Mouse (Mus musculus) hindbrain, embryonic 12.5 days (tissue): ENCODE results near the gene Tex19.2. TPM values are rescaled to one million over a fixed set of nuclear protein-coding genes. Genes with fewer than 3 reads are reported as not detected.

Experiments used
- ATAC-seq: fragments of 200-750 bp; cut with Nextera tagmentation; 2 replicates; pipeline ENCODE4 v1.8.0; 2017; ENCODE audit warnings: moderate TSS enrichment; ENCODE audit not compliant: low FRiP score
- H3K27ac ChIP-seq: fragments of 300-500 bp; sonication (generic); 2 replicates; pipeline ENCODE4 v1.5.1; 2016; ENCODE audit warnings: mild to moderate bottlenecking
- H3K27me3 ChIP-seq: fragments of 300-500 bp; sonication (generic); 2 replicates; pipeline ENCODE4 v1.6.1; 2016; ENCODE audit warnings: mild to moderate bottlenecking
- H3K36me3 ChIP-seq: fragments of 300-500 bp; sonication (generic); 2 replicates; pipeline ENCODE4 v1.6.1; 2016; ENCODE audit warnings: mild to moderate bottlenecking
- H3K4me1 ChIP-seq: fragments of 300-500 bp; sonication (generic); 2 replicates; pipeline ENCODE4 v1.6.1; 2016
- H3K4me2 ChIP-seq: fragments of 300-500 bp; sonication (generic); replicated peaks from 2 replicates; pipeline ENCODE4 v1.6.1; 2016; ENCODE audit warnings: mild to moderate bottlenecking
- H3K4me3 ChIP-seq: fragments of 300-500 bp; sonication (generic); 2 replicates; pipeline ENCODE4 v1.5.1; 2016; ENCODE audit warnings: mild to moderate bottlenecking
- H3K9ac ChIP-seq: fragments of 300-500 bp; sonication (generic); 2 replicates; pipeline ENCODE4 v1.6.1; 2016; ENCODE audit warnings: mild to moderate bottlenecking, moderate library complexity
- H3K9me3 ChIP-seq: fragments of 300-500 bp; sonication (generic); replicated peaks from 2 replicates; pipeline ENCODE4 v1.6.1; 2016; ENCODE audit warnings: mild to moderate bottlenecking
- WGBS: fragments of 180-500 bp; shearing (Covaris S2); methylation state at CpG from one replicate; pipeline ENCODE4 v1.1.7; 2016; 5-methylcytosine and 5-hydroxymethylcytosine counted together
- polyA plus RNA-seq: library from polyadenylated mRNA; unstranded; fragments of >200 nt; fragmentation: Nextera tagmentation; extraction: Ambion mirVana; gene quantifications from 2 replicates; pipeline ENCODE4 v1.2.1, GENCODE M21; 2016

Gene Tex19.2
- polyA plus RNA-seq, 1 experiment from 2014 or later, result not detected

DNA sequence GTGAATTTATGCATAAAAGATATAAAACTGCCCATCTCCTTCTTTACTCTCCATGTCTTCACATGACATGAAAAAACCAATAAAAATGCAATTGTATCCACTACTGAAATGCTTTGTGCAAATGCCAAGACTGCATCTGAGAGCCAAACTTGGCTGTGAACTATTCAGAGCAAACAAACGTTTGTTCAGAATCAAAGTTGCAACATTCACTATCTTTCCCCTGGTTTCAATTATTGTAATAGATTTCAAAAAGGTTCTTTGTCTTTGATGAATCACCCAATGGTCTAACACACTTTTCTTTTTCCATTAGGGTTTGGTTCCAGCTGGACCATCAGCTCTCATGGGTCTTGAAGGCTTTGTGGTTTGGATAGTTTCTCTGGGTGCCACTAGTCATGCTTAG lies 11.1 kb upstream of the Tex19.2 start:
- Histone ChIP-seq H3K9ac (no peak overlapping the region), H3K27ac (no peak overlapping the region), H3K4me2 (no peak overlapping the region), H3K36me3 (no peaks in the 10 kb centered on the region), H3K27me3 (no peaks in the 10 kb centered on the region; the same call in 1 of the 2 replicates), H3K4me1 (no peaks in the 10 kb centered on the region), H3K4me3 (no peak overlapping the region), H3K9me3 (no peaks in the 10 kb centered on the region)
- WGBS, result 77% methylated on average over 1 of the region's 1 CpGs
- ATAC-seq, result no peak

DNA sequence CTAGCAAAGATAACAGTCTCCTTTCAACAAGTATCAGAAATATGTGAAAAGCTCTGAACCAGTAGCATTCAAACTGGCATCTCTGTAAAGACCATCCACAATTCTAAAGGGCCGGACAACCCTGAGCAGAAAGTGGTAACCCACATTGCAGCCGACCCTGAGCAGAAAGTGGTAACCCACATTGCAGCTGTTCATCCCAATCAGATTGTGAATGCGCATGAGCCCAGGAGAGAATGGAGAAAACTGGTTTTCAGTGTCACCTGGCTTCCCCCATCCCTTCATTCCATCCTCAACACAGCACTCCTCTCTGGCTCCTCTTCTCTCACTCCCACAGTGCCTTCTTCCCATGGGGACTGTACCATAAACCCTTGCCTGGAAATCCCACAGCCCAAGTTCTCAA lies 9.0 kb upstream of the Tex19.2 start:
- Histone ChIP-seq H3K4me1 (no peaks in the 10 kb centered on the region), H3K9ac (no peak overlapping the region), H3K36me3 (no peaks in the 10 kb centered on the region), H3K27me3 (no peaks in the 10 kb centered on the region; the same call in 1 of the 2 replicates), H3K9me3 (no peaks in the 10 kb centered on the region), H3K27ac (no peak overlapping the region), H3K4me2 (no peak overlapping the region), H3K4me3 (no peak overlapping the region)
- ATAC-seq, result no peak
- WGBS, result 86% methylated on average over 3 of the region's 3 CpGs

DNA sequence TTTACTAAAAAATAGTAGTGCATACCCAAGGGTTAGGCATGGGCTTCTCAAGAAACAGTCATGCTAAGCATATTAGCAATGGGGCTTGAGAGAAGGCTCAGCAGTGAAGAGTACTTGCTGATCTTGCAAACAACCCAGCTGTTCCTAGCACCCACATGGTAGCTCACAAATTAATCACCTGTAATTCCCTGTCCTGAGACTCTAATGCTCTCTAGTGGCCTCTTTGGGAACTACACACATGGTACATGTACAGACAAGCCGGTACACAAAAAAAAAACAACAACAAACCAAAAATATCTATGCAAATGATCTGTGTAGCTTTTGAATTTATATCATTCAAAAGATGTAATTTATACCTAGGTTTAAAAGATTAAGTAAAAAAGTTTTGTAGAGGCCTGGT lies 7.9 kb upstream of the Tex19.2 start:
- no peaks in the 10 kb centered on the region for H3K36me3 ChIP-seq
- no peak overlapping the region for H3K4me2 ChIP-seq

DNA sequence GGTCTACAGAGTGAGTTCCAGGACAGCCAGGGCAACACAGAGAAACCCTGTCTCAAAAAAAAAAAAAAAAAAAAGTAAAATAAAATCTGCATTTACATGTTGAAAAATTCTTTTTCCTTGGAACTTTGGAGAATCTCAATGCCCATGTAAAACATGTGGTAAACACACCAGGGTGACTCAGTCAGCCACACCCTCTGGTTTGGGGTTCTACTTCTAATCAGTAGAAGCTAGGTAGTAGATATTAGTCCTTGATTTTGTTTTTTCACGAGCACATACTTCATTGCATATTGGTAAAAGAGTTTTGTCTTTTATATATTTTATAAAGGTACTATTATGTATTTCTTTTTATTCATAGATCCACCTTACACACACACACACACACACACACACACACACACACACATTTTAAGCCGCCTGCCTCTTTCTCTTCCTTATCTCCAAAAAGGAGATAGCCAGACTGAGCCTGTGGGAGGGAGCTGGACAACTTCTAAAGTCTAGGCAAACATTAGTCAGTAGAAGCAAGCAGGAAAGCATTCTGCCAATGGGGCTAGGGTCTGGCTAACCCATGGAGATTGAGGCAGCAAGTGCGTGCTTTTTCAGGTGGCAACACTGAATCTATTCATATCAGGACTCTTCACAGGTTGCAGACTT lies 7.2 kb upstream of the Tex19.2 start:
- Histone ChIP-seq H3K27me3 (no peaks in the 10 kb centered on the region; the same call in 1 of the 2 replicates), H3K4me3 (no peak overlapping the region), H3K9ac (no peak overlapping the region), H3K36me3 (no peaks in the 10 kb centered on the region), H3K27ac (no peak overlapping the region), H3K9me3 (no peaks in the 10 kb centered on the region), H3K4me2 (no peak overlapping the region), H3K4me1 (no peaks in the 10 kb centered on the region)
- no peak for ATAC-seq
- WGBS, result 94% methylated on average over 3 of the region's 3 CpGs

More for the DNA sequence above, 7.9 kb upstream of the Tex19.2 start:
- WGBS, result 83% methylated on average over 1 of the region's 1 CpGs
- Histone ChIP-seq H3K4me1 (no peaks in the 10 kb centered on the region), H3K27ac (no peak overlapping the region), H3K4me3 (no peak overlapping the region), H3K9me3 (no peaks in the 10 kb centered on the region), H3K9ac (no peak overlapping the region), H3K27me3 (no peaks in the 10 kb centered on the region; the same call in 1 of the 2 replicates)
- no peak for ATAC-seq

DNA sequence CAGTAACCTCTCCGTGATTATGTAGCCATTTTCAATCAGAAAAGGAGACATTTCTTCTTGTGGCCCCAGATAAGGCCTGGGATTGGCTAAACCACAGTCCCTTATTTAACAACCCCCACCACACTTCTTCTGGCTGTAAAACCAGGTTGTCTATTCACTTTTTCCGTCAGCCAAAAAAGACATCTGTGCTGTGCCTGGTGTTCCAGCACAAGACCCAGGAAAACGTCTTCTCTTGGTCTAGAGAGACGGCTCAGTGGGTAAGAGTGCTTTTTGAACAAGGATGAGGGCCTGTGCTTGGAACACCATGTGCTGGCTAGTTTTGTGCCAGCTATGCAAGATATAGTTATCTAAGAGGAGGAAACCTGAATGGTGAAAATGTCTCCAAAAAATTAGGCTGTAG lies 5.0 kb upstream of the Tex19.2 start:
- no peak for ATAC-seq
- no peak overlapping the region for H3K4me2 ChIP-seq
- no peak overlapping the region for H3K9ac ChIP-seq
- H3K27me3 ChIP-seq, result no peaks in the 10 kb centered on the region; the same call in 1 of the 2 replicates
- no peaks in the 10 kb centered on the region for H3K4me1 ChIP-seq
- H3K4me3 ChIP-seq, result no peak overlapping the region
- WGBS, result 88% methylated on average over 4 of the region's 4 CpGs
- H3K9me3 ChIP-seq, result no peaks in the 10 kb centered on the region
- H3K27ac ChIP-seq, result no peak overlapping the region
- H3K36me3 ChIP-seq, result no peaks in the 10 kb centered on the region

DNA sequence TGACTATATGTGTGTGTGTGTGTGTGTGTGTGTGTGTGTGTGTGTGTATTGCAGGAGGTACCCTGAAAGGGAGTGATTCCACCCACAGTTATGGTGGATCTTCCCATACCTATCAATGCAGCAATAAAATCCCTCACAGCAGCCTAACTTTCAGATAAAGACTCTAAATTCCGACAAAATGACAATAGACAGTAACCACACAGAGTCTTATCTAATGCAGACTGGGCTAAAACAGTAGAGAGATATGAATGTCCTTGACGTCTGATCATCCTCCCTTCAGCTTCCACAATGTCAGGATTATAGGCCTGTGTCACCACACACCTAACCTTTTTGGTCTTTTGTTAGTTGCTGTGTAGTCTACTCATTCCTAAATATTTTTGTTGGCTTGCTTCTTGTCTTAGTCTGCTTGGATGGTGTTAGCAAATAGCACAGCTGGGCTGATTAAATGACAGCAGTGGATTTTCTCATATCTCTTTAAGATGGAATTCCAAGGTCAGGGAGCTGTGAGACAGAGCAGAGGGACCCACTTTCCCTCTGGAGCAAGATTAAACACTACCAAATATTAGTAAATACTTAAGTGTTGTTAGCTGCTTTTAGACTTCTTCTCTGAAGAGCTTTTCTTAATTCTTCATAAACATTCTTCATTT lies 3.7 kb upstream of the Tex19.2 start:
- Histone ChIP-seq H3K4me3 (no peak overlapping the region), H3K9me3 (no peaks in the 10 kb centered on the region), H3K27ac (no peak overlapping the region), H3K27me3 (no peaks in the 10 kb centered on the region; the same call in 1 of the 2 replicates), H3K4me1 (no peaks in the 10 kb centered on the region), H3K4me2 (no peak overlapping the region), H3K36me3 (no peaks in the 10 kb centered on the region), H3K9ac (no peak overlapping the region)
- ATAC-seq, result no peak
- WGBS, result 89% methylated on average over 2 of the region's 2 CpGs

DNA sequence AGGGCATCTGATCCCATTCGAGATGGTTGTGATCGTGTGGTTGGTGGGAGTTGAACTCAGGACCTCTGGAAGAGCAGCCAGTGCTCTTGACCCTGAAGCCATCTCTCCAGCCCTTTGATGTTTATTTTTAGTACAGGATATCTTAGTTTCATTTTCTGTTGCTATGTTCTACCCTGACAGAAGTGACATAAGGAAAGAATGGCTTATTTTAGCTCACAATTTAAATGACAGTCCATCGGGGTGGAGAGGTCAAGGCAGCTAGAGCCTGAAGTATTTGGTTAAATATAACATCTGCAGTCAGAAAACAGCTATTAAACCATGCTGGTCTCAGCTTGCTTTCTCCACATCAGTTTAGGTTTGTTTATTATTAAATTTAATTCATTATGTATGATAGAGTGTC lies 2.7 kb upstream of the Tex19.2 start:
- H3K9me3 ChIP-seq, result no peaks in the 10 kb centered on the region
- no peaks in the 10 kb centered on the region for H3K36me3 ChIP-seq
- 87% methylated on average over 3 of the region's 3 CpGs for WGBS
- H3K9ac ChIP-seq, result no peak overlapping the region
- H3K27ac ChIP-seq, result no peak overlapping the region
- no peak overlapping the region for H3K4me2 ChIP-seq
- no peaks in the 10 kb centered on the region for H3K4me1 ChIP-seq
- H3K27me3 ChIP-seq, result no peaks in the 10 kb centered on the region; the same call in 1 of the 2 replicates
- no peak for ATAC-seq
- no peak overlapping the region for H3K4me3 ChIP-seq

DNA sequence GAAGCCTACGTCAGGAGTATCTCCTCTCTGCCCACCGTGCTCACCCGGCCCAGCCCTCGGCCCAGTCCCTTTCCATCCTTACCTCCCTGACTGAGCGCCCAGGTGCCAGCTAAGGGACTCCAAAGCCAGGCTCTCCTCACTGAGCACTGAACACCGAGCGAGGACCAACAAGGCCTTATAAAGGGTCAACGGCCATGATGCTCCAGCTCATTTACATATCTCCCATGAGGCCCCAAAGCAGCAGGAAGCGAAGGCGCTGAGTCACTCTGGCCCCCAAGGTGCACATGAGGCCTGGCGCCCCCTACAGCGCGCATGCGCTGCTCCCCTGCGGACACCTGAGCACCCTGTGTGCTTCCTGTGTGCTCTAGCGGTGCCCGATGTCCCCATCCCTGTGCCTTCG lies 371 bp downstream of the Tex19.2 start:
- no peak for ATAC-seq
- Histone ChIP-seq H3K27me3 (no peaks in the 10 kb centered on the region), H3K4me3 (no peak overlapping the region), H3K9ac (no peak overlapping the region), H3K27ac (no peak overlapping the region), H3K36me3 (no peaks in the 10 kb centered on the region), H3K4me1 (no peaks in the 10 kb centered on the region), H3K9me3 (no peaks in the 10 kb centered on the region), H3K4me2 (no peak overlapping the region)
- WGBS, result 92% methylated on average over 18 of the region's 18 CpGs

DNA sequence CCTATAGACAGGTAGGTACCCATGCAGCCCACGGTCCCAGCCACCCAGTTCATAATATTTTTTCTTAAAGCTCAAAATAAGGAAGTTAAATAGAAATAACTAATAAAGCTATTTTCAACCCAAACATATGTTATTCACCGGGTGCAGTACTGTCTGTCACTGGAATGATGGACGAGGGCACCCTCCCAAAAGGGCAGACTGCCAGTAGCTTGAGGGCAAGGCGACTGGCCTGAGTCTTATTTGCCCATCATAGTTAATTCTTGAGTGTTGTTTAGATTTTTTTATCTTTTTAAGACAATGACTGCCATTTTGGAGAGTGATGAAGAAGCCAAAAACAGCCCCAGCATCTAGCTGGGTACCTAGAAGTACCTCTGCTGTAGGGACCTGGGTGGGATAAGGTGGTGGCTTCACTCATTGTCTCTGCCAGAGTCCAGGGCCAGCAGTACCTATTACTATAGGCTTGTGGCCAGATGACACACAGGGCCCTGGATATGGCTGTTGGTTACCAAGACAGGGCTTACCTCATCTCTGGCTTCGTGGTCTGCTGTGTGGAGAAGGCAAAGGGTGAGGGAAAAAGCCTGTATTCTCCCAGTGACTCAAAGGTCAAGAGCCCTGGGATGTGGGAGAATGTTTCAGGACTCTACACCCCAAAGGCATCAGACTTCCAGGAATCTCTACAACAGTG lies 6.2 kb downstream of the Tex19.2 start:
- 80% methylated on average over 5 of the region's 5 CpGs for WGBS

DNA sequence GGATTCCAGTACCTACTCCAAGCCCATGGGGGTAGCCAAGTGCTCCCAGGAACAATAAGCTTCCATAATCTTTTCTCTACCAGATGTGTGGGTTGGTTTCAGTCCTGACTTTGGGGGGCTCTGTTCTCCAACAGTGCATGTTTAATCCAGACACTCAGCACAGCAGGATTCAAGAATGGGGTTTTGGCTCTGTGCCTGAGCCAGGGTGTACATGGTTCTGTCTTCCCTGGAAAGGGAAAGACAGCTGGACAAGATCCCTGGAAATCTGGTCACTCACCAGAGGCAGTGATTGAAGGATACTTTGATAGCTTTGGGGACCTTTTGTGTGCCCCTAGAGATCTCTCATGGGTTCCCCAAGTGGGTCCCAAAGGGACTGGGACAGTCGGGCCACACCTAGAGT lies 6.9 kb downstream of the Tex19.2 start:
- Histone ChIP-seq H3K4me3 (no peak overlapping the region), H3K27me3 (no peaks in the 10 kb centered on the region), H3K4me2 (no peak overlapping the region), H3K9me3 (no peaks in the 10 kb centered on the region), H3K9ac (no peak overlapping the region), H3K36me3 (no peaks in the 10 kb centered on the region), H3K27ac (no peak overlapping the region), H3K4me1 (0 out of 2 replicates have a peak, but pooled peaks cover 4% of the 10 kb centered on the region)
- 92% methylated on average over 1 of the region's 1 CpGs for WGBS
- ATAC-seq, result no peak

More for the DNA sequence above, 6.2 kb downstream of the Tex19.2 start:
- Histone ChIP-seq H3K4me3 (no peak overlapping the region), H3K9ac (no peak overlapping the region), H3K27me3 (no peaks in the 10 kb centered on the region), H3K27ac (no peak overlapping the region), H3K4me2 (no peak overlapping the region), H3K4me1 (0 out of 2 replicates have a peak, but pooled peaks cover 4% of the 10 kb centered on the region), H3K36me3 (no peaks in the 10 kb centered on the region), H3K9me3 (no peaks in the 10 kb centered on the region)
- no peak for ATAC-seq

DNA sequence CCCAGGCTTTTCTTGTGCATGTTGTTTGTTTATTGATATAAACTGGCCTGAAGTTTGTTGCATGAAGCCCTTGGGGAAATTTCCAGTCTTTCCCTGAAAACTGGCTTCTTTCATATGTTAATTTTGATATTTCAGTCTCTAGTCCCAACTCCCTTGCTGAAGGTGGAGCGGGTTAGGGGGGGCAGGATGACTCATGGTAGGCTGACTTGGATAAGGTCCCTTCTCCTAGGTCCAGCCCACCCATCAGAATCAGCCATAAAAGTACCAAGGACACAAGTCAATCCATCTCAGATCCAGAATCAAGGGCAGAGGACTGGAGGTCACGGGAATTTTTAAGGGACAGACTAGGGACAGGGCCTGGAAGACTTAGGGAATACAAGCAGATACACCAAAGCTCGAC lies 7.4 kb downstream of the Tex19.2 start:
- H3K27ac ChIP-seq, result no peak overlapping the region
- H3K9me3 ChIP-seq, result no peaks in the 10 kb centered on the region
- no peak overlapping the region for H3K9ac ChIP-seq
- no peak for ATAC-seq
- H3K4me3 ChIP-seq, result no peak overlapping the region
- H3K36me3 ChIP-seq, result no peaks in the 10 kb centered on the region
- H3K27me3 ChIP-seq, result no peaks in the 10 kb centered on the region
- 0 out of 2 replicates have a peak, but pooled peaks cover 4% of the 10 kb centered on the region for H3K4me1 ChIP-seq
- no peak overlapping the region for H3K4me2 ChIP-seq
- WGBS, result 97% methylated on average over 3 of the region's 3 CpGs

DNA sequence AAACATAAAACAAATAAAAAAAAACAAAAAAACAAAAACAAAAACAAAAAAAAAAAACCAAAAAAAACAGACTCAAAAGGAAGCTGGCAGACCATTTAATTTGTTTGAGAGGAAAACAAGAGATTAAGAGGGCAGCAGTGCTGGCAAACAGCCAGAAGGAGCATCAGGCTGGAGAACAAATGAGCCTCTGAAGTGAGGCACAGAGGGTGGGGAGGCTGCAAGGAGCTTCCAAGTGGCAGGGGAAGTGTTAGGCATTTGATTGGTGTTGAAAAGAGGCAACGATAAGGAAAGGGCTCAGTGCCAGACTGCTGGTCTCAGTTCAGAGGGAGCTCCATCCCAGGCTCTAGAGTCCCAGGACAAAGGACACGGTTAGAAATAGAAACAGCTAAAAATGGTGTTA lies 8.5 kb downstream of the Tex19.2 start:
- Histone ChIP-seq H3K4me2 (no peak overlapping the region), H3K4me1 (0 out of 2 replicates have a peak, but pooled peaks cover 4% of the 10 kb centered on the region), H3K36me3 (no peaks in the 10 kb centered on the region), H3K27me3 (no peaks in the 10 kb centered on the region), H3K27ac (no peak overlapping the region), H3K4me3 (no peak overlapping the region), H3K9ac (no peak overlapping the region), H3K9me3 (no peaks in the 10 kb centered on the region)
- ATAC-seq, result no peak
- 20% methylated on average over 2 of the region's 2 CpGs for WGBS
